Mouse (Mus musculus) limb, embryonic 13.5 days (tissue): ENCODE measurements around the gene Dync1i2. TPM values are rescaled to one million over a fixed set of nuclear protein-coding genes. Genes with fewer than 3 reads are reported as not detected.
A peak's percentile ranks its signal among the peaks of the same experiment; 100 is the strongest.

Experiments used
- ATAC-seq: fragments of 200-750 bp; cut with Nextera tagmentation; 2 replicates; pipeline ENCODE4 v1.8.0; 2017; ENCODE audit warnings: low read depth, moderate number of reproducible peaks, moderate TSS enrichment; ENCODE audit not compliant: low FRiP score
- H3K27ac ChIP-seq: fragments of 300-500 bp; sonication (generic); 2 replicates; pipeline ENCODE4 v1.5.1; 2015; ENCODE audit warnings: inconsistent platforms, mild to moderate bottlenecking, moderate library complexity
- H3K27me3 ChIP-seq: fragments of 300-500 bp; sonication (generic); 2 replicates; pipeline ENCODE4 v1.6.1; 2015; ENCODE audit warnings: mild to moderate bottlenecking, inconsistent platforms
- H3K36me3 ChIP-seq: fragments of 300-500 bp; sonication (generic); 2 replicates; pipeline ENCODE4 v1.6.1; 2015; ENCODE audit warnings: inconsistent platforms, mild to moderate bottlenecking, moderate library complexity
- H3K4me1 ChIP-seq: fragments of 300-500 bp; sonication (generic); 2 replicates; pipeline ENCODE4 v1.6.1; 2015; ENCODE audit warnings: inconsistent platforms
- H3K4me2 ChIP-seq: fragments of 300-500 bp; sonication (generic); replicated peaks from 2 replicates; pipeline ENCODE4 v1.6.1; 2015; ENCODE audit warnings: inconsistent platforms, mild to moderate bottlenecking, moderate library complexity
- H3K4me3 ChIP-seq: fragments of 300-500 bp; sonication (generic); 2 replicates; pipeline ENCODE4 v1.5.1; 2015; ENCODE audit warnings: moderate library complexity, mild to moderate bottlenecking, inconsistent platforms
- H3K9ac ChIP-seq: fragments of 300-500 bp; sonication (generic); 2 replicates; pipeline ENCODE4 v1.6.1; 2015; ENCODE audit warnings: mild to moderate bottlenecking, inconsistent platforms
- H3K9me3 ChIP-seq: fragments of 300-500 bp; sonication (generic); 2 replicates; pipeline ENCODE4 v1.6.1; 2016; ENCODE audit warnings: inconsistent platforms
- WGBS: fragments of 180-500 bp; shearing (Covaris S2); methylation state at CpG from one replicate; pipeline ENCODE4 v1.1.7; 2015; 5-methylcytosine and 5-hydroxymethylcytosine counted together
- polyA plus RNA-seq: library from polyadenylated mRNA; unstranded; fragments of >200 nt; fragmentation: Nextera tagmentation; extraction: Ambion mirVana; gene quantifications from 2 replicates; pipeline ENCODE4 v1.2.1, GENCODE M21; 2015

Gene Dync1i2
- polyA plus RNA-seq, 1 experiment from 2014 or later: 104 TPM

DNA sequence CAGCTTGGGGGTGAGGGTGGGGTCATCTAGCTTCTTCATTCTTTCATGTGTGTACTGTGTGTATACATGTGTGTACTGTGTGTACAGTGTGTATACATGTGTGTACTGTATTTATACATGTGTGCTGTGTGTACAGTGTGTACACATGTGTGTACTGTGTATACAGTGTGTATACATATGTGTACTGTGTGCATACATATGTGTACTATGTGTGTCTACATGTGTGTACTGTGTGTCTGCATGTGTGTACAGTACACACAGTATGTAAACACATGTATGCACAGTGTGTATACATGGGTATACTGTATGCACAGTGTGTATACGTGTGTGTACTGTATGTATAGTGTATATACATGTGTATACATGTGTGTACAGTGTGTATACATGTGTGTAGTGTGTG is 70.5 kb downstream of the Dync1i2 start:
- ATAC-seq: no peak
- no peak overlapping the region for H3K27ac ChIP-seq
- no peaks in the 10 kb centered on the region for H3K4me1 ChIP-seq
- WGBS: 83% methylated on average over 1 of the region's 1 CpGs
- H3K27me3 ChIP-seq: no peaks in the 10 kb centered on the region
- peaks cover 28% of the 10 kb centered on the region for H3K36me3 ChIP-seq
- no peak overlapping the region for H3K9ac ChIP-seq
- H3K9me3 ChIP-seq: no peaks in the 10 kb centered on the region
- no peak overlapping the region for H3K4me2 ChIP-seq
- H3K4me3 ChIP-seq: no peak overlapping the region

DNA sequence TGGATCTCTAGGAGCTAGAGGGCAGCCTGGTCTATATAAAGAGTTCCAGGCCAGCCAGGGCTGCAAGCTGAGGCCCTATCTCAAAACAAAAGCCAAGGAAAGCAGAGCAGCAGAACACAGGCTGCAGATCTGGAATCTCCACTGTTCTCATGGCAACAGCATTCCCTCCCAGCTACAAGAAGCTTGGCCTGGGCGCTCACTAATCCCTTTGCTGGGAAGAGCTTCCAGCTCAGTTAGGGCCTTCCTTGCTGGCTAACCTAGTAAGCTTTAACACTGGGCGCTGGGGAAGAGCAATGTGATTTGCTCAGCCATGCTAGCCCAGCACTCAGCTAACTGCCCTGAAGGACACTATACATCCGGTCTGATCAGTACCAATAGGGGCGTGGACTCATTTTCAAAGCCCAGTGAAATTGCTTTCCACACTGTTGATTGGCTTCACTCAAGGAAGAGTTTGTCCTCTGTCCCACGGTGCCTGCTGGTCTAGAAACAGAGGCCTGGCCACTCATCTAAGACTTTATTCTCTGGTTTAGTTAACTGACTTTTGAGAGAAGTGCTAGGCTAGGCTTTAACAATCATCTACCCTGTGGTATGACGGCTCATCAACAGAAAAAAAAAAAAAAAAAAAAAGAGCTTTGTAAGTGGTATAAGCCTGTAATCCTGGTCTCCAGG is 78.7 kb downstream of the Dync1i2 start:
- Histone ChIP-seq H3K4me2 (no peak overlapping the region), H3K9me3 (no peaks in the 10 kb centered on the region), H3K4me1 (0 out of 2 replicates have a peak, but pooled peaks cover 9% of the 10 kb centered on the region), H3K36me3 (peaks cover 6% of the 10 kb centered on the region), H3K4me3 (no peak overlapping the region), H3K27me3 (no peaks in the 10 kb centered on the region), H3K27ac (no peak overlapping the region), H3K9ac (no peak overlapping the region)
- WGBS: 69% methylated on average over 6 of the region's 6 CpGs
- no peak for ATAC-seq

DNA sequence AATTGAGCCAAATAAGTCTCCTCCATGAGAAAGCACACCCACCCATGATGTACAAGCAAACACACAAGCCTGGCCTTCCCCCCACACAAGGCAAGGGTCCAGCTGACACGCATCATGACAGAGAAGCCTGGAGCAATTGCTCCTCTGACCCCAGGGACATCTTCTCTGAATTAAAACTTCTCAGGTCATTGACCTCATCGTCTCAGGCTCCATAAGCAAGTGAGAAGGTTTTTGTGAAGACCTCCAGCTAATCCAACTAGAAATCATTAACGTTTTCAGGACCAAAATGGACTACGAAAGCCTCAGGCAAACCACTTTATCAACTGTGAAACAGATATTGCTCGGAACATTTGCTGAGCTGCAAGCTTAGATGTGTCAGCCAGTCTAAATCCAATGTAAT is 80.1 kb downstream of the Dync1i2 start:
- Histone ChIP-seq H3K27me3 (no peaks in the 10 kb centered on the region), H3K4me2 (no peak overlapping the region), H3K9ac (no peak overlapping the region), H3K4me3 (no peak overlapping the region), H3K9me3 (no peaks in the 10 kb centered on the region), H3K4me1 (0 out of 2 replicates have a peak, but pooled peaks cover 9% of the 10 kb centered on the region), H3K36me3 (peaks cover 3% of the 10 kb centered on the region; the same call in 1 of the 2 replicates), H3K27ac (no peak overlapping the region)
- WGBS: 37% methylated on average over 5 of the region's 5 CpGs
- ATAC-seq: no peak

GRCm38 (mm10) chr2:71293983-71294382 is 82.5 kb downstream of the Dync1i2 start:
- no peaks in the 10 kb centered on the region for H3K27me3 ChIP-seq
- H3K9me3 ChIP-seq: no peaks in the 10 kb centered on the region
- H3K4me1 ChIP-seq: peaks cover 16% of the 10 kb centered on the region
- WGBS: 87% methylated on average over 3 of the region's 3 CpGs
- H3K9ac ChIP-seq: no peak overlapping the region
- no peak overlapping the region for H3K4me2 ChIP-seq
- H3K36me3 ChIP-seq: peaks cover 3% of the 10 kb centered on the region; the same call in 1 of the 2 replicates
- ATAC-seq: no peak
- H3K4me3 ChIP-seq: no peak overlapping the region
- H3K27ac ChIP-seq: no peak overlapping the region

- no peaks in the 10 kb centered on the region for H3K9me3 ChIP-seq
- ATAC-seq: no peak
- no peak overlapping the region for H3K9ac ChIP-seq
- 0 out of 2 replicates have a peak, but pooled peaks cover 2% of the 10 kb centered on the region for H3K36me3 ChIP-seq
- H3K4me3 ChIP-seq: no peak overlapping the region
- 42% methylated on average over 7 of the region's 7 CpGs for WGBS
- H3K4me1 ChIP-seq: peaks cover 16% of the 10 kb centered on the region
- no peak overlapping the region for H3K4me2 ChIP-seq
- no peak overlapping the region for H3K27ac ChIP-seq
- no peaks in the 10 kb centered on the region for H3K27me3 ChIP-seq
Measured at GRCm38 (mm10) chr2:71294489-71294888, 83.0 kb downstream of the Dync1i2 start.

DNA sequence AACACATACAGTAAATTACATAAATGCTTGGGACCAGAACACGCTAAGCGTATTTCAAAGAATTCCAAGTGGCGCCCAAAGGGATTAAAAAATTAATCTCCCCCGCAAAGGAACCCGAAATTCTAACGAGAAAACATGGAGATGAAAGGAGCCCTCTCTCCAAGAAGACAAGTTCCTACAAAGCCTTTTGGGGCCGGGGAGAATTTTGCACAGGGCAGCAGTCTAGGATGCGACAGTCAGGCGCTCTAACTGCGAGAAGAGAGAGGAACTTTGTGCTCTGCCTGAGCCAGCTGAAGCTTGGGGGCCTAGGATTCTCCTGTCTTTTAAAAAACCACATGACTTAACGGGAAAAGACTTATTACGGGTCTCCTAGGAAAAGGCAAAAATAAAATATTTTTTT is 84.3 kb downstream of the Dync1i2 start:
- Histone ChIP-seq H3K36me3 (no peaks in the 10 kb centered on the region; the same call in 1 of the 2 replicates), H3K9ac (no peak overlapping the region), H3K9me3 (no peaks in the 10 kb centered on the region), H3K27ac (no peak overlapping the region), H3K4me2 (no peak overlapping the region), H3K4me3 (no peak overlapping the region), H3K27me3 (no peaks in the 10 kb centered on the region), H3K4me1 (peaks cover 16% of the 10 kb centered on the region)
- WGBS: 74% methylated on average over 12 of the region's 12 CpGs
- no peak for ATAC-seq

- Histone ChIP-seq H3K4me3 (no peak overlapping the region), H3K36me3 (no peaks in the 10 kb centered on the region; the same call in 1 of the 2 replicates), H3K4me2 (no peak overlapping the region), H3K9ac (no peak overlapping the region), H3K4me1 (peaks cover 14% of the 10 kb centered on the region), H3K9me3 (no peaks in the 10 kb centered on the region), H3K27ac (no peak overlapping the region), H3K27me3 (no peaks in the 10 kb centered on the region)
- ATAC-seq: no peak
- WGBS: 75% methylated on average over 1 of the region's 1 CpGs
Measured at GRCm38 (mm10) chr2:71297501-71297900, 86.0 kb downstream of the Dync1i2 start.

DNA sequence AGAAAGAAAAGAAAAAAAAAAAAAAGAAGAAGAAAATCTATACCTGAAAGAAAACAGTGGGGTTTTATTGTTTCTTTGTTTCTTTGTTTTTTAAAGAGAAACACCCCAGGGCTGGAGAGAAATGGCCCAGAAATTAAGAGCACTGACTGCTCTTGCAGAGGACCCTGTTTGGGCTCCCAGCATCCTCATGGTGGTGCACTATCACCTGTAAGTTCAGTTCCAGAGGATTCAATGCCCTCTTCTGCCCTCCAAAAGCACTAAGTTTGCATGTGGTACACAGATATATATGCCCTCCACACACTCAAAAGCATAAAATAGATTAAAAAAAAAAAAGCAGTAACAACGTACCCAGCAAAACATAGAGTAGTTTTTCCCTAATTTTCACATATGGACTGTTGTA is 87.2 kb downstream of the Dync1i2 start:
- Histone ChIP-seq H3K9ac (no peak overlapping the region), H3K27ac (no peak overlapping the region), H3K4me2 (no peak overlapping the region), H3K9me3 (no peaks in the 10 kb centered on the region), H3K27me3 (no peaks in the 10 kb centered on the region), H3K4me1 (peaks cover 17% of the 10 kb centered on the region), H3K36me3 (no peaks in the 10 kb centered on the region; the same call in 1 of the 2 replicates), H3K4me3 (no peak overlapping the region)
- no peak for ATAC-seq
- 94% methylated on average over 1 of the region's 1 CpGs for WGBS

- Histone ChIP-seq H3K27me3 (no peaks in the 10 kb centered on the region), H3K9me3 (no peaks in the 10 kb centered on the region), H3K4me2 (no peak overlapping the region), H3K36me3 (peaks cover 7% of the 10 kb centered on the region; the same call in 1 of the 2 replicates), H3K4me1 (peaks cover 27% of the 10 kb centered on the region), H3K9ac (no peak overlapping the region), H3K27ac (no peak overlapping the region), H3K4me3 (no peak overlapping the region)
- 71% methylated on average over 3 of the region's 3 CpGs for WGBS
- no peak for ATAC-seq
Measured at GRCm38 (mm10) chr2:71302156-71302663, 90.7 kb downstream of the Dync1i2 start.

DNA sequence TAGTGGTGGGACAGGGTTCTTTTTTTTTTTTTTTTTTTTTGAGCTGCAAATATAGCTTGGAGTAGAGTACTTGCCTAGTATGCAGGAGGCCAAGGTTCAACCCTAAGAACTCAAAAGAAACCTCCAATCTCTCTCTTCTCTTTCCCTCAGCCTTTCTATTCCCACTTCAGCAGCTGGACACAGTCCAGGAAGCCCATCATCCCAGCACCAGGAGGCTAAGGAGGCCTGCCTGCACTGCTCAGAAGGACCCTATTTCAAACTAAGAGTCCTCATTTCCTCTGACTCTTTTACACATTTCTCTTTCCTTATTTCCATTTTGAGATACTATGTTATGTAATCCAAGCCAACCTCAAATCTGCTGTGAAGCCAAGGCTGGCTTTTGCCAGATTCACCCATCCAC is 91.7 kb downstream of the Dync1i2 start:
- no peaks in the 10 kb centered on the region for H3K9me3 ChIP-seq
- no peak overlapping the region for H3K4me2 ChIP-seq
- H3K4me1 ChIP-seq: peaks cover 21% of the 10 kb centered on the region
- H3K36me3 ChIP-seq: peaks cover 7% of the 10 kb centered on the region; the same call in 1 of the 2 replicates
- H3K4me3 ChIP-seq: no peak overlapping the region
- H3K27me3 ChIP-seq: no peaks in the 10 kb centered on the region
- H3K9ac ChIP-seq: no peak overlapping the region
- peak; percentile 67; the same call in 1 of the 2 replicates for ATAC-seq
- no peak overlapping the region for H3K27ac ChIP-seq

DNA sequence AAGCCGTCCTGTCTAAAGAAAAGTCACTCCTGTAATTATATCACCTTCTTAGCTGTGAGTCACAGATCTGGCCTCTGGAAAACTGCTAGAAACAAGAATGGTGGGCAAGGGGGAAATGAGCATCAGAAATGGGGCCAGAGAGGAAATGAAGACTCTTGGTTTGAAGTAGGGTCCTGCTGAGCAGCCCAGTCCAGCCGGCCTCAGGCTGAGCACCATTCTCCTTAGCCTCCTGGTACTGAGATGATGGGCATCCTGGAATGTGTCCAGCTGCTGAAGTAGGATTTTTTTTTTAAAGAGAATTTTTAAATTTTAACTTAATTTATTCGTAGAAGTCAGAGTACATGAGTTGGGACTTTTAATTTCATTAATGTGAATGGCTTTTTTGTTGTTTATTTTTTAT is 93.3 kb downstream of the Dync1i2 start:
- WGBS: 40% methylated on average over 3 of the region's 3 CpGs
- H3K9me3 ChIP-seq: no peaks in the 10 kb centered on the region

DNA sequence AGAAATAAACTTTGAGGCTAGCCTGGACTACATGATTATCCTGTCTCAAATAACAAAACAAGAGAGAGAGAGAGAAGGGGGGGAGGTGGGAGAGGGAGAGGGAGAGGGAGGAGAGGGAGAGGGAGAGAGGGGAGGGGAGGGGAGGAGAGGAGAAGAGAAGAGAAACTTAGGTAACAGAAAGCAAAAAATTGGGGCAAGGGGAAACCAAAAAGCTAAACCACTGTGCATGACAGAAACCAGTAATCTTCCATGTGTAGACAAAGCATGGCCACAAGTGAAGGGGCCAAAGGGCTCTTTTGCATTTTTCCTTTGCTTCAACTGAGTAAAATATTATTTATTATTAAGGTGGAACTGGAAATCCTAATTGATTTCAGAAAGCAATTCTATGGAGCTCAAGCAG is 94.9 kb downstream of the Dync1i2 start:
- H3K27ac ChIP-seq: no peak overlapping the region

More for the DNA sequence above, 93.3 kb downstream of the Dync1i2 start:
- Histone ChIP-seq H3K4me2 (no peak overlapping the region), H3K27me3 (no peaks in the 10 kb centered on the region), H3K27ac (no peak overlapping the region), H3K4me1 (peaks cover 20% of the 10 kb centered on the region), H3K4me3 (no peak overlapping the region), H3K9ac (no peak overlapping the region), H3K36me3 (peaks cover 12% of the 10 kb centered on the region)
- no peak for ATAC-seq

GRCm38 (mm10) chr2:71309726-71310125 is 98.2 kb downstream of the Dync1i2 start:
- Histone ChIP-seq H3K27ac (no peak overlapping the region), H3K27me3 (no peaks in the 10 kb centered on the region), H3K9ac (no peak overlapping the region), H3K4me1 (peaks cover 9% of the 10 kb centered on the region), H3K9me3 (no peaks in the 10 kb centered on the region), H3K36me3 (peaks cover 46% of the 10 kb centered on the region), H3K4me2 (no peak overlapping the region), H3K4me3 (no peak overlapping the region)
- 68% methylated on average over 2 of the region's 2 CpGs for WGBS
- ATAC-seq: no peak

More for the DNA sequence above, 94.9 kb downstream of the Dync1i2 start:
- Histone ChIP-seq H3K36me3 (peaks cover 25% of the 10 kb centered on the region), H3K4me3 (no peak overlapping the region), H3K27me3 (no peaks in the 10 kb centered on the region), H3K9me3 (no peaks in the 10 kb centered on the region), H3K4me2 (no peak overlapping the region), H3K9ac (no peak overlapping the region), H3K4me1 (peaks cover 20% of the 10 kb centered on the region)
- no peak for ATAC-seq
